Mouse (Mus musculus) kidney, adult 8-10 months (tissue): ENCODE data around the gene Iqgap1.

Source experiments
- DNase-seq, 2 experiments: peaks; one replicate each; pipeline ENCODE4 v3.0.0; 2022

The Iqgap1 gene

GRCm38 (mm10) chr7:80710333-80710732 is 115.4 kb downstream of the Iqgap1 start:
- DNase-seq = no peak

GRCm38 (mm10) chr7:80704066-80704465 is 121.7 kb downstream of the Iqgap1 start:
- no peak for DNase-seq

GRCm38 (mm10) chr7:80702510-80702909 is 123.3 kb downstream of the Iqgap1 start:
- DNase-seq = no peak

DNA sequence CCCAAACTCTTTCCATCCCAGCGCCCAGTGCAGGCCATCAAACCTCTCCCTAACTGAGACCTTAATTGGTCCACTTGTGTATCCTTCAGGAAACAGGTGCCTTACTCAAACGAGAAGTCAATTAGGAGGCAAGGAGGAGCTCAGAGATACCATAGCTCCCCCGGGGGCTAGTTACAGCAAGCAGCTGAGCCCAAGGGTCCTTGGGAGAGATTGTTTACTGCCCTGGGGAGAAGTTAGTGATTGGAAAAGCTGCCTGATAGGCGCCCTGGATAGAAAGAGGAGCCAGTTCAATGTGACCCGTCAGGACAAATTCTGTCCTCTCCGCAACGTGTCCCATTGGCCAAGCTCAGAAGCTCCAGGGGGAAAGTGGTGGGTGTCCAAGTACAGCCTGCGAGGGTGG is 126.1 kb downstream of the Iqgap1 start:
- no peak for DNase-seq

- no peak for DNase-seq
These were observed 126.8 kb downstream of the Iqgap1 start for GRCm38 (mm10) chr7:80698940-80699339.

DNA sequence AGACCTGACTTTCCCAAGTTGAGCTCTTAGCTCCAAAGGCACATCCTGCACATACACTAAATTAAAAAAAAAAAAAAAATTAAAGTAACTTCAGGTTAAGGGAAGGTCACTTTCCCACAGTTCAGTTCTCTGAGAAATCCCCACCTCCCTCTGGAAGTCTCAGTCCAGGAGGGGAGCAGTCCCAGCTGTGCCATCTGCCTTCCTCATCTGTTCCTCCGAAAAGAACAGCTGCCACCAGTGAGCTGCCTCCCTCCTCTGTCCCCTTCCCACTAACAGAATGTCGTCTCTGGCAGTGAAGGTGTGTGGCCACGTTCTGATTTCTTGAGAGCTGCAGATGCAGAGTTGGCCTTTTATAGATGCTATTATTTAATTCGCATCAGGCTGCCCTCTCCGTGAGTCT is 127.9 kb downstream of the Iqgap1 start:
- DNase-seq = no peak

DNA sequence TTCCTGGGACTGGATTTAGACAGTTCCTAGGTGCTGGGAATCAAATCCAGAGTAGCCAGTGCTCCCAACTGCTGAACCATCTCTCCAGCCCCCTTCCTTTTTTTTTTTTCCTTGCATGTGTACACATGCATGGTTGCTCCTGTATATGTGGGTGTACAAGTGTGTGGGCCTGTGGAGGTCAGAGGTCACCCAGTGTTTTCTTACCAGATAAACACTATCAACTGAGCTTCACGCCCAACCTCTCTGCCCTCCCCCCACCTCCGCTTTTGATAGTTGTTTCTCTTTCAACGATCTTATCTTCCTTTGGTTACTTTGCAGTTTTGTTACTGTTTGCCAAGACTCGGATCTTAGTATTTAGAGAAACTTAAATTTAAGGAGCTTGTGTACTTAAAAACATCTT is 128.9 kb downstream of the Iqgap1 start:
- no peak for DNase-seq

DNA sequence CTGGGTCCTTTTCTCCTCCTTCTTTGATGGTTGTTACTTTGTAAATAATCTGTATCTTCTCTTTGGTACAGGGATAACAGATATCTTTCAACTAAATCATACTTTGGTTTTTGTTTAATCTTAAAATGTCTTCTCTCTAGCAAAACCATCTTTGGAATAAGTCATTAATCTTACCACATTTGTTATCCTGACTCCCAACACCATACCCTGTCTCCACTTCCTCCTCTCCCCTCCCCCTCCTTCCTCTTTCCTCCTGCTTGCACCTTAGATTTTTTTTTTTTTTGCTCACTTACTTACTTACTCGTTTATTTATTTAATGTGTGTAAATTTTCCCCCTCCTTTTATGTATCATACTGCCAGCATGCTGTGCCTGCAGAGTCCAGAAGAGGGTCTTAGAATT is 129.4 kb downstream of the Iqgap1 start:
- no peak for DNase-seq

DNA sequence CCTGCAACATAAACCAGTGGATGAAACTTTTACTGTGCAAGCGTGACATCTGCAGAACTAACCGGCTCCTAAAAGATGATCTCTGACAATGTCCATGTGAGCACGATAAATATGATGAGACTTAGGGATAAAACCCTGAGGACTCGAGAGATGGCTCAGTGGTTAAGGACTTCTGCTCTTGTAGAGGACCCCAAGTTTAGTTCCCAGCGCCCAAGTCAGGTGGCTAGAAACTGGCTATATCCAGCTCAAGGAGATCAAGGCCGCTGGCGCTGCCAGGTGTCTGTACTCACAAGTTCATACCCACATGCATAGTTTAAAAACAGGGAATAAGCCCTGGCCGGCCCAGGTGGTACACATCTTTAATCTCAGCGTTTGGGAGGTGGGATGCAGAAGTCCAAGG is 133.3 kb downstream of the Iqgap1 start:
- DNase-seq = no peak

GRCm38 (mm10) chr7:80691131-80691530 is 134.6 kb downstream of the Iqgap1 start:
- DNase-seq = no peak

DNA sequence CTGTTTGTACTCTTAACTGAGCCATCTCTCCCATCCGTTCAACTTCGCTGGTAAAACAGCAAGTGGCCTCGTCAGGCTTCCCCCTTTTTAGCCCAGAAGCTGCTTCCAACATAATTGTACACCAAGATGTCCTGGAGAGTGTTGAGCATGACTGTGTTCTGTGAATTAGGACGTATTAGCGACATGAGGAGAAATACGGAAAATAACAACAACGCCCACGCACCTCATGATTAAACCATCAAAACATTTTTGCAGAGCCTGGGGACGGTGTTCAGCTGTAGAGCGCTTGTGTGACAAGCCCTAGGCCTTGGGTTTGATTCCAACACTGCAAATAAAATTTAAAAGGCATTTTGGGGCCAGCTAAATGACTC is 136.6 kb downstream of the Iqgap1 start:
- peak in 1 of 2 experiments; percentile 4 for DNase-seq

DNA sequence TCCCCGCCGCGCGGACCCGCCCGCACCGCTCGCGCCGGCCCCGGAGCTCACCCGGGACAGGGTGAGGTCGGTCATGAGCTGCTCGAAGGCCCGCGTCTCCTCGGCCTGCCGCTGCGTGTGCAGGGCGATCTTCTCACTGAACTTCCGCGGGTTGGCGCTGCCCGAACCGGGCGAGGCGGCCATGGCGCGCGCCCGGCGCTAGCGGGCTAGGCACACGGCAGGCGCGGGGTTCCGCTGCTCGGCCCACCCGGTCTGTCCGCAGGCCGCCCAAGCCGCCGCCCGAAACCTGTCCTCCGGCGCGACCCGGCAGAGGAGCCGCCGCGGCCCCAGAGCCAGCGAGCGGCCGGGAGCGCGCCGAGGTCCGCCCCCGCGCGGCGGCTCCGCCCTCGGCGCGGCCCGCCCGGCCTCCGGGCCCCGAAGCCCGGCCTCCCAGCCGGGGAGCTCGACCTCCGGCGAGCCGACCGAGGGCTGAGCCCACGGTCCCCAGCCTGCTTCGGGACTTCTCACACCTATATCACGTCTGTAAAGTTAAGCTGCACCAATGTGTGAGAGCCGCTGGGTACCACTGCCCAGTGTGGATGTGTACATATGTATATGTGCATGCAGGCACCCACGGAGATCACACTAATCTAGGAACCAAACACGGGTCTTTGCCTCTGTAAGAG is 137.1 kb downstream of the Iqgap1 start, which contains the start of gene Crtc3:
Gene Crtc3 (minus strand): TSS at position 322 of the 665 bp plus-strand sequence.
- DNase-seq = peak; percentile 52 to 54

DNA sequence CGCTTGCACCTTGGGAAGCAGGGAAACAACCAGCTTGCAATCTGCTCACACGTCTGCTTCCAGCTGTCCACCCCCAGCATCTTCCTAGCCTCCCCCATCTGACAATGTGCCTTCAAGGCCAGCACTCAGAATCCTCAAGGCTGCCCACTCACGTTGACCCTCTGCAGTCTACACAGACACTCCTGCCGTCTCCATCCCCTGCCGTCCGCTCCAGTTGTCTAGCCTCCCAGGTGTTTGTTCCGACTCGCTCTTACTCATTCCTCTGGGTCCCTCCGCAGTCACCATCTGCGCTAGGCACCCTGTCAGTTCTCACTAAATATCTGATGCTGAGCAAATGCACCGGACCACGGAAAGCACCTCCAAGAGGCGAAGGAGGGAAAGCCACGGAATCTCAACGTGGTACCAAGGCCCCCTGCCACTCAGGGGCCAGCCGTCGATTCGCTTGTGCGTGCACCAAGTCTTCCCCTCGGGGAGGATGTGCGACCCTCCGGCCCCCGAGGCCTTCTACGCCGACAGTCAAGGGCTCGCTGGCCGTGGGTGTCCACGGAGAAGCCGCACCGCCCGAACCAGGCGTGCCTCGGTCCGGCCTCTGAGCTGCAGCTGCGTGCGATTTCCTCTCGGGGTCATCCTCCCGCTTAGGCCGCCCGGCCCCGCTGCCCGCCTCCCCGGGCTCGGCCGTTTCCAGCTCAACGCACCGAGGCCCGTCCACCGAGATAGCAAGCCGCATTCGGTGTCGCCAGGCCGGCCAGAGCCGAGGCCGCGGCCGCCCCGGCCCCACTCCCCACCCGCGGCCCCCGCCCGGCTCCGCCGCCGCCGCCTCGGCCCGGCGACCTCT is 137.8 kb downstream of the Iqgap1 start:
- peak; percentile 38 to 48 for DNase-seq

DNA sequence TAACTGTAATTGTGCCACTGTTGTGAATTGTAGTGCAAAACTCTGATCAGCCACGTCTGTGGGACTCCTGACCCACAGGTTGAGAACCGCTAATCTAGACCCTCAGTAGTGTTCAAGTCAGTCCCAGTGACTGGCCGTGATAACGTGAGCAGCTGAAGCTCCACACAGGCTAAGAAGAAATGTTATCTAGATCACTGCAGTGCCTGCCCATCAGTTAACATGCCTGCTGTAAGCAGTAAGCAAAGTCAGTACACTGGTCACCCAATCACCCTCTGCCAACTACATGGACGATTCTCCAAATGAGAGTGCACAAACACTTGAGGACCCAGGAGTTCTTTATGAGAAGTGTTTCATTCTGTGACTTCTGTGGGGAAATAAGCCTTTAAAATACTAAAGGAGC is 140.1 kb downstream of the Iqgap1 start:
- DNase-seq = no peak

DNA sequence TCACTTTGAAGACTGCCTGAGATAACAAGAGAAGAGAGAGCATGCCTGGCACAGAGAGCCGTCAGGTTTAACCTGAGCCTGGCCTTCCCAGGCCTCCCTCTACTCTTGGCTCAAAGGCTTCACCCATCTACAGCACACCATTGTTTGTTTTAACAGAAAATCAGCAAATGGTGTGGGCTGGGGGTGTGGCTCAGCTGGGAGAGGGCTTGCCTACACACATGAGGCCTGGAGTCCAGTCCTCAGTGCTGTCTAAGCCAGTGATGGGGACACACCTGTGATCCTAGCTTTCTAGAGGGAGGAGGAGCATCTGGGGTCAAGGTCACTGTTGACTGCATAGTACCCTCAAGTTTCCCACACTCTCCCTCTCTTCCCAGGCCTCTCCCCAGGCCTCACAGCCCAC is 143.1 kb downstream of the Iqgap1 start:
- DNase-seq = no peak

DNA sequence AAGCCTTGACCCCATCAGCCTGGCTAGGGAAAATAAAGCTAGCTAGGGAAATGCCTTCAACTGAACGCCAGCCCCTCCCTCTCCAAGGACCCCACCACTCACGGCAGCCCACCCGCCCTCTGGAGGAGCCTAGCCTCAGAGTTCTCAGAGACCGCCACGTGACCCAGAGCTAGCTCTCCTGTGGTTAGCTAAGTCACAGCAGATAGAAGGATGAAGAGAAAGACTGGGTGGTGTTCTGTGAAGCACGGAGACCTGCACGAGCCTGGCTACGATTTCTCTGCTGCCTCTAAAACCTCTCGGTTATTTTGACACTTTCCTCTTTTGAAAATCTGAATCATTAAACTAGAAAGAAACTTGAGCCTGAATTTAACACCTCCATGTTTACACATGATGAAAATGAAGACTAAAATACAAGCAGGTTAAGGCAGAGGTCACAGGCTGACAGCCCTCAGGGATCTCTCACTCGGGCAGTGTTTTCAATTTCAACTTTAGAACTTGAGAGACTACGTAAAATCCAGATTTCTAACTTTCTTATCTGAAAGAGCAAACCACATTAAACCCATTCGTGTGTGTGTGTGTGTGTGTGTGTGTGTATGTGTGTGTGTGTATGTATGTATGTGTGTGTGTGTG is 145.4 kb downstream of the Iqgap1 start:
- no peak for DNase-seq

DNA sequence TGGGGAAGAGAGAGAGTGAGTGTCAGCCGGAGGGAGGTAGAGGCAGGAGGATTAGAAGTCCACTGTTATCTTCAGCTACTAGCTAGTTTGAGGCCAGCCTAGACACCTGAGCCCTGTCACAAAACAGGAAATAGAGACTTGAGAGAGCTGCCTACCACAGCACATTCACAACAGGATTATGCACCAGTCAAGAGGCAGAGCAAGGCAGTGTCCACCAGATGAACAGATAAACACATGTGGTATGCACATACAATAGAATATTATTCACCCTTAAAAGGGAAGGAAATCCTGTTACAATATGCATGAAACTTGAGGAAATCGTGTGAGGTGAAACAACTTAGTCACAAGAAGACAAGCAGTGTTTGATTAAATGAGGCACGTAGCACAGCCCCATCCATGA is 153.5 kb downstream of the Iqgap1 start:
- DNase-seq = no peak

GRCm38 (mm10) chr7:80670889-80671288 is 154.9 kb downstream of the Iqgap1 start:
- no peak for DNase-seq

DNA sequence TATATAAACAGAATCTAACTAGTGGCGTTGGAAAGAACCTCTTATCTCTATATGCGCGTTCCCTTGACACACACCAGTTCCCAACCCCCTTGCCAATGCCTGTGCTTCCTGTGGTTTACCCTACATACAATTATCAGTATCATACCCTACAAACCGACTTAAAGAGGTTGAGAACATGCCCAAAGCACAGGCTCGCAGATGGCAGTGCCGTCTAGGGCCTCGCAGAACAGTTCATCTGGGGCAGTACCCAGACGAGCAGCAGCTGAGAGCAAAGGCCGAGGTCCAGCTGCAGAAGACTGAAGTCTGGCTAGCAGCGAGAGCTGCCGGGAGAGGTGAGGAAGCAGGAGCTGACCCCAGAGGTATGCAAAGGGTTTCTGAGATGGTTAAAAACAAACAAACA is 158.6 kb downstream of the Iqgap1 start:
- DNase-seq = peak; percentile 48 to 52

DNA sequence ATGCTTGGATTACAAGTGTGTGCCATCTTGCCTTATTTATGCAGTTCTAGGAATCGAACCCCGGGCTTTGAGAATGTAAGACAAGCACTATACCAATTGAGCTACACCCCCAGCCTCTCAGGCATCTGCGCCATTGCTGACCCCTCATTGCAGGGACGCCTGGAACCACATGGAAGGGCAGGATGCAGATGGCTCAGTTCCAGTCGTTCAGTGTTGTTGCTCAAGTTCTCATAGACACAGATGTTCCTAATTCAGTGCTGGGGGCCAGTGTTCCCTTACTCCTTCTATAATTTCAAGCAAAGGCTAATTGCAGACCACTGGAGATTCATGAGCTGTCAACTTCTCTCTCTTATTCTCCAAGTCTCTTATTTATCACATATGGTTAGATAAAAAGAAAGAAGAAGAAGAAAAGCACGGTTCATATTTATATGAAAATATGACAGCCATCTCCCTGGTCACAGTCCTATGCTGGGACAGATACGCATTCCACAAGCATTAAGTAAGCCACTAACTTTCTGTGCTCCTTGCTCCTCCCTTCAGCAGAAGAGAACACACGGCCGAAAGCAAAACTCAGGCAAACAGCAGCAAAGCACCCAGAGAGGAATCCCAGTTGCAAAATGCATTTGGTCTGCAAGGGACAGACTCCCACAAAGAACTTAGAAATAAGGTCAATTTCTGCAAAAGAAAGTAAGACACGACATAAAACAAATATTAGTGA is 159.4 kb downstream of the Iqgap1 start:
- DNase-seq = peak in 1 of 2 experiments; percentile 9
